Mouse (Mus musculus): ENCODE measurements at regions not wholly inside any gene's neighbourhood (a gene's known extent, or its start where the extent isn't known, plus 50 kb on each side); places are given as distances from the start of the nearest gene placed in this dataset.

- Histone ChIP-seq H3K27me3 (ENCODE audit: control insufficient read depth, insufficient read depth, low read length) (peaks cover 8% of the 10 kb centered on the region), H3K4me3 (ENCODE audit: low read depth, low read length) (no peak overlapping the region), H3K36me3 (ENCODE audit: control insufficient read depth, insufficient read depth, low read length) (no peaks in the 10 kb centered on the region), H3K4me2 (peak overlapping the region; percentile 55), H3K9me3 (ENCODE audit: control insufficient read depth, low read length) (no peaks in the 10 kb centered on the region), H3K27ac (ENCODE audit: low read depth, low read length) (no peak overlapping the region), H3K9ac (ENCODE audit: low read length) (no peak overlapping the region), H3K4me1 (ENCODE audit: control insufficient read depth, insufficient read depth, low read length) (peaks cover 28% of the 10 kb centered on the region)
- DNase-seq (ENCODE audit: low spot score, missing footprints) (peak; percentile 91), ATAC-seq (ENCODE audit: low FRiP score) (peak; percentile 59)
- 13% methylated on average over 7 of the region's 7 CpGs for WGBS
These were observed 303.7 kb upstream of the Arglu1 start for GRCm38 (mm10) chr8:8994008-8994407.

- no peak overlapping the region; the same call in 1 of the 2 replicates for H3K27ac ChIP-seq (ENCODE audit: low read depth, low read length)
- ATAC-seq (ENCODE audit: low FRiP score) (peak; percentile 27; the same call in 1 of the 2 replicates), DNase-seq (ENCODE audit: low spot score, missing footprints) (peak; percentile 98)
- H3K36me3 ChIP-seq (ENCODE audit: control insufficient read depth, insufficient read depth, low read length) = no peaks in the 10 kb centered on the region
- peaks cover 28% of the 10 kb centered on the region for H3K4me1 ChIP-seq (ENCODE audit: control insufficient read depth, insufficient read depth, low read length)
- peak overlapping the region; percentile 27 for H3K4me2 ChIP-seq
- H3K27me3 ChIP-seq (ENCODE audit: control insufficient read depth, insufficient read depth, low read length) = peaks cover 8% of the 10 kb centered on the region
- H3K9me3 ChIP-seq (ENCODE audit: control insufficient read depth, low read length) = no peaks in the 10 kb centered on the region; the same call in 1 of the 2 replicates
- H3K4me3 ChIP-seq (ENCODE audit: low read depth, low read length) = no peak overlapping the region
- no peak overlapping the region for H3K9ac ChIP-seq (ENCODE audit: low read length)
- 8% methylated on average over 11 of the region's 11 CpGs for WGBS
These were observed 302.2 kb upstream of the Arglu1 start for GRCm38 (mm10) chr8:8992461-8993032.

GRCm38 (mm10) chr8:8991026-8991425 is 300.7 kb upstream of the Arglu1 start:
- no peaks in the 10 kb centered on the region; the same call in 1 of the 2 replicates for H3K9me3 ChIP-seq (ENCODE audit: control insufficient read depth, low read length)
- DNase-seq (ENCODE audit: low spot score, missing footprints) (no peak), ATAC-seq (ENCODE audit: low FRiP score) (no peak)
- peaks cover 28% of the 10 kb centered on the region for H3K4me1 ChIP-seq (ENCODE audit: control insufficient read depth, insufficient read depth, low read length)
- no peak overlapping the region for H3K27ac ChIP-seq (ENCODE audit: low read depth, low read length)
- no peak overlapping the region for H3K9ac ChIP-seq (ENCODE audit: low read length)
- peaks cover 8% of the 10 kb centered on the region for H3K27me3 ChIP-seq (ENCODE audit: control insufficient read depth, insufficient read depth, low read length)
- no peaks in the 10 kb centered on the region for H3K36me3 ChIP-seq (ENCODE audit: control insufficient read depth, insufficient read depth, low read length)
- no peak overlapping the region for H3K4me2 ChIP-seq
- WGBS = 78% methylated on average over 8 of the region's 8 CpGs
- H3K4me3 ChIP-seq (ENCODE audit: low read depth, low read length) = no peak overlapping the region

- Histone ChIP-seq H3K9me3 (ENCODE audit: control insufficient read depth, low read length) (no peaks in the 10 kb centered on the region; the same call in 1 of the 2 replicates), H3K4me1 (ENCODE audit: control insufficient read depth, insufficient read depth, low read length) (peaks cover 10% of the 10 kb centered on the region; the same call in 1 of the 2 replicates), H3K27me3 (ENCODE audit: control insufficient read depth, insufficient read depth, low read length) (peaks cover 13% of the 10 kb centered on the region), H3K4me3 (ENCODE audit: low read depth, low read length) (no peak overlapping the region), H3K36me3 (ENCODE audit: control insufficient read depth, insufficient read depth, low read length) (no peaks in the 10 kb centered on the region), H3K9ac (ENCODE audit: low read length) (no peak overlapping the region), H3K4me2 (no peak overlapping the region), H3K27ac (ENCODE audit: low read depth, low read length) (no peak overlapping the region)
- 84% methylated on average over 9 of the region's 9 CpGs for WGBS
- DNase-seq (ENCODE audit: low spot score, missing footprints) = peak; percentile 72
- ATAC-seq (ENCODE audit: low FRiP score) = 0 out of 2 replicates have a peak, but pooled peaks have one; percentile 17
These were observed 295.7 kb upstream of the Arglu1 start for GRCm38 (mm10) chr8:8986068-8986467.

GRCm38 (mm10) chr8:8985395-8985794 is 295.1 kb upstream of the Arglu1 start:
- DNase-seq (ENCODE audit: low spot score, missing footprints) = no peak
- no peak overlapping the region for H3K4me2 ChIP-seq
- no peaks in the 10 kb centered on the region; the same call in 1 of the 2 replicates for H3K9me3 ChIP-seq (ENCODE audit: control insufficient read depth, low read length)
- 88% methylated on average over 13 of the region's 13 CpGs for WGBS
- peaks cover 8% of the 10 kb centered on the region for H3K27me3 ChIP-seq (ENCODE audit: control insufficient read depth, insufficient read depth, low read length)
- no peaks in the 10 kb centered on the region for H3K36me3 ChIP-seq (ENCODE audit: control insufficient read depth, insufficient read depth, low read length)
- no peak overlapping the region for H3K27ac ChIP-seq (ENCODE audit: low read depth, low read length)
- peaks cover 10% of the 10 kb centered on the region; the same call in 1 of the 2 replicates for H3K4me1 ChIP-seq (ENCODE audit: control insufficient read depth, insufficient read depth, low read length)
- no peak overlapping the region for H3K4me3 ChIP-seq (ENCODE audit: low read depth, low read length)
- no peak for ATAC-seq (ENCODE audit: low FRiP score)
- H3K9ac ChIP-seq (ENCODE audit: low read length) = no peak overlapping the region

- Histone ChIP-seq H3K4me3 (ENCODE audit: low read depth, low read length) (no peak overlapping the region), H3K27me3 (ENCODE audit: control insufficient read depth, insufficient read depth, low read length) (peaks cover 8% of the 10 kb centered on the region), H3K9me3 (ENCODE audit: control insufficient read depth, low read length) (no peaks in the 10 kb centered on the region; the same call in 1 of the 2 replicates), H3K9ac (ENCODE audit: low read length) (no peak overlapping the region), H3K36me3 (ENCODE audit: control insufficient read depth, insufficient read depth, low read length) (no peaks in the 10 kb centered on the region), H3K27ac (ENCODE audit: low read depth, low read length) (no peak overlapping the region), H3K4me1 (ENCODE audit: control insufficient read depth, insufficient read depth, low read length) (peaks cover 10% of the 10 kb centered on the region; the same call in 1 of the 2 replicates), H3K4me2 (no peak overlapping the region)
- WGBS = 33% methylated on average over 11 of the region's 11 CpGs
- peak; percentile 40; the same call in 1 of the 2 replicates for ATAC-seq (ENCODE audit: low FRiP score)
- peak; percentile 88 for DNase-seq (ENCODE audit: low spot score, missing footprints)
These were observed 294.5 kb upstream of the Arglu1 start for GRCm38 (mm10) chr8:8984829-8985251.

GRCm38 (mm10) chr8:8984159-8984828 is 294.0 kb upstream of the Arglu1 start:
- H3K9me3 ChIP-seq (ENCODE audit: control insufficient read depth, low read length) = no peaks in the 10 kb centered on the region; the same call in 1 of the 2 replicates
- ATAC-seq (ENCODE audit: low FRiP score) = peak; percentile 47; the same call in 1 of the 2 replicates
- no peak overlapping the region for H3K4me2 ChIP-seq
- no peaks in the 10 kb centered on the region for H3K36me3 ChIP-seq (ENCODE audit: control insufficient read depth, insufficient read depth, low read length)
- H3K4me3 ChIP-seq (ENCODE audit: low read depth, low read length) = no peak overlapping the region
- no peak overlapping the region for H3K9ac ChIP-seq (ENCODE audit: low read length)
- DNase-seq (ENCODE audit: low spot score, missing footprints) = peak; percentile 69
- H3K4me1 ChIP-seq (ENCODE audit: control insufficient read depth, insufficient read depth, low read length) = peaks cover 10% of the 10 kb centered on the region; the same call in 1 of the 2 replicates
- H3K27me3 ChIP-seq (ENCODE audit: control insufficient read depth, insufficient read depth, low read length) = peaks cover 8% of the 10 kb centered on the region
- 17% methylated on average over 13 of the region's 13 CpGs for WGBS
- no peak overlapping the region for H3K27ac ChIP-seq (ENCODE audit: low read depth, low read length)

- no peak overlapping the region for H3K4me3 ChIP-seq (ENCODE audit: low read depth, low read length)
- ATAC-seq (ENCODE audit: low FRiP score) = no peak
- peaks cover 8% of the 10 kb centered on the region for H3K27me3 ChIP-seq (ENCODE audit: control insufficient read depth, insufficient read depth, low read length)
- no peak overlapping the region for H3K4me2 ChIP-seq
- no peak overlapping the region for H3K27ac ChIP-seq (ENCODE audit: low read depth, low read length)
- H3K4me1 ChIP-seq (ENCODE audit: control insufficient read depth, insufficient read depth, low read length) = peaks cover 10% of the 10 kb centered on the region; the same call in 1 of the 2 replicates
- peak; percentile 69 for DNase-seq (ENCODE audit: low spot score, missing footprints)
- no peaks in the 10 kb centered on the region; the same call in 1 of the 2 replicates for H3K9me3 ChIP-seq (ENCODE audit: control insufficient read depth, low read length)
- H3K9ac ChIP-seq (ENCODE audit: low read length) = no peak overlapping the region
- WGBS = 54% methylated on average over 5 of the region's 5 CpGs
- no peaks in the 10 kb centered on the region for H3K36me3 ChIP-seq (ENCODE audit: control insufficient read depth, insufficient read depth, low read length)
These were observed 292.9 kb upstream of the Arglu1 start for GRCm38 (mm10) chr8:8983133-8983661.

- Histone ChIP-seq H3K27ac (ENCODE audit: low read depth, low read length) (no peak overlapping the region), H3K4me1 (ENCODE audit: control insufficient read depth, insufficient read depth, low read length) (no peaks in the 10 kb centered on the region), H3K27me3 (ENCODE audit: control insufficient read depth, insufficient read depth, low read length) (peaks cover 6% of the 10 kb centered on the region), H3K4me2 (no peak overlapping the region), H3K9ac (ENCODE audit: low read length) (no peak overlapping the region), H3K36me3 (ENCODE audit: control insufficient read depth, insufficient read depth, low read length) (no peaks in the 10 kb centered on the region), H3K9me3 (ENCODE audit: control insufficient read depth, low read length) (no peaks in the 10 kb centered on the region; the same call in 1 of the 2 replicates), H3K4me3 (ENCODE audit: low read depth, low read length) (no peak overlapping the region)
- no peak for ATAC-seq (ENCODE audit: low FRiP score)
- 71% methylated on average over 1 of the region's 1 CpGs for WGBS
- no peak for DNase-seq (ENCODE audit: low spot score, missing footprints)
These were observed 288.6 kb upstream of the Arglu1 start for GRCm38 (mm10) chr8:8978969-8979368.

Measured in midbrain, embryonic 11.5 days (tissue).